Mouse (Mus musculus): ENCODE measurements at regions not wholly inside any gene's neighbourhood (a gene's known extent, or its start where the extent isn't known, plus 50 kb on each side); places are given as distances from the start of the nearest gene placed in this dataset.

GRCm38 (mm10) chr3:39390442-39390841 is 503.7 kb downstream of the Fat4 start:
- WGBS = 69% methylated on average over 9 of the region's 9 CpGs
- Histone ChIP-seq H3K9ac (replicated peaks; ENCODE audit: low read length) (no peak overlapping the region), H3K36me3 (replicated peaks; ENCODE audit: control insufficient read depth, insufficient read depth, low read depth, low read length) (no peaks in the 10 kb centered on the region), H3K9me3 (replicated peaks; ENCODE audit: control insufficient read depth, low read length) (no peaks in the 10 kb centered on the region), H3K4me2 (ENCODE audit: low read depth, low read length) (no peak overlapping the region), H3K27me3 (ENCODE audit: control insufficient read depth, insufficient read depth, low read length) (no peaks in the 10 kb centered on the region), H3K4me1 (ENCODE audit: control insufficient read depth, insufficient read depth, low read length) (no peaks in the 10 kb centered on the region), H3K4me3 (ENCODE audit: low read depth, low read length) (no peak overlapping the region), H3K27ac (replicated peaks; ENCODE audit: low read depth, low read length) (no peak overlapping the region)
- ATAC-seq (replicated peaks; ENCODE audit: insufficient number of reproducible peaks, low FRiP score, low TSS enrichment, low read depth) = no peak
- DNase-seq (ENCODE audit: low spot score) = no peak

GRCm38 (mm10) chr3:39392053-39392452 is 505.3 kb downstream of the Fat4 start:
- no peak overlapping the region for H3K4me2 ChIP-seq (ENCODE audit: low read depth, low read length)
- H3K4me3 ChIP-seq (ENCODE audit: low read depth, low read length) = no peak overlapping the region
- H3K9me3 ChIP-seq (replicated peaks; ENCODE audit: control insufficient read depth, low read length) = no peaks in the 10 kb centered on the region
- 70% methylated on average over 2 of the region's 2 CpGs for WGBS
- H3K27me3 ChIP-seq (ENCODE audit: control insufficient read depth, insufficient read depth, low read length) = no peaks in the 10 kb centered on the region
- no peaks in the 10 kb centered on the region for H3K4me1 ChIP-seq (ENCODE audit: control insufficient read depth, insufficient read depth, low read length)
- ATAC-seq (replicated peaks; ENCODE audit: insufficient number of reproducible peaks, low FRiP score, low TSS enrichment, low read depth) (no peak), DNase-seq (ENCODE audit: low spot score) (no peak)
- no peak overlapping the region for H3K27ac ChIP-seq (replicated peaks; ENCODE audit: low read depth, low read length)
- no peaks in the 10 kb centered on the region for H3K36me3 ChIP-seq (replicated peaks; ENCODE audit: control insufficient read depth, insufficient read depth, low read depth, low read length)
- no peak overlapping the region for H3K9ac ChIP-seq (replicated peaks; ENCODE audit: low read length)

- Histone ChIP-seq H3K9ac (replicated peaks; ENCODE audit: low read length) (no peak overlapping the region), H3K36me3 (replicated peaks; ENCODE audit: control insufficient read depth, insufficient read depth, low read depth, low read length) (no peaks in the 10 kb centered on the region), H3K27me3 (ENCODE audit: control insufficient read depth, insufficient read depth, low read length) (no peaks in the 10 kb centered on the region), H3K4me1 (ENCODE audit: control insufficient read depth, insufficient read depth, low read length) (no peaks in the 10 kb centered on the region), H3K9me3 (replicated peaks; ENCODE audit: control insufficient read depth, low read length) (no peaks in the 10 kb centered on the region), H3K27ac (replicated peaks; ENCODE audit: low read depth, low read length) (no peak overlapping the region), H3K4me3 (ENCODE audit: low read depth, low read length) (no peak overlapping the region), H3K4me2 (ENCODE audit: low read depth, low read length) (no peak overlapping the region)
- ATAC-seq (replicated peaks; ENCODE audit: insufficient number of reproducible peaks, low FRiP score, low TSS enrichment, low read depth) = no peak
- no peak for DNase-seq (ENCODE audit: low spot score)
Observed at GRCm38 (mm10) chr3:39396672-39397071, 509.9 kb downstream of the Fat4 start.

- Histone ChIP-seq H3K4me3 (ENCODE audit: low read depth, low read length) (no peak overlapping the region), H3K36me3 (replicated peaks; ENCODE audit: control insufficient read depth, insufficient read depth, low read depth, low read length) (no peaks in the 10 kb centered on the region), H3K27me3 (ENCODE audit: control insufficient read depth, insufficient read depth, low read length) (no peaks in the 10 kb centered on the region), H3K4me1 (ENCODE audit: control insufficient read depth, insufficient read depth, low read length) (no peaks in the 10 kb centered on the region), H3K9me3 (replicated peaks; ENCODE audit: control insufficient read depth, low read length) (no peaks in the 10 kb centered on the region), H3K27ac (replicated peaks; ENCODE audit: low read depth, low read length) (no peak overlapping the region), H3K9ac (replicated peaks; ENCODE audit: low read length) (no peak overlapping the region), H3K4me2 (ENCODE audit: low read depth, low read length) (no peak overlapping the region)
- DNase-seq (ENCODE audit: low spot score) (no peak), ATAC-seq (replicated peaks; ENCODE audit: insufficient number of reproducible peaks, low FRiP score, low TSS enrichment, low read depth) (no peak)
- 78% methylated on average over 3 of the region's 3 CpGs for WGBS
Observed at GRCm38 (mm10) chr3:39397255-39397654, 510.5 kb downstream of the Fat4 start.

GRCm38 (mm10) chr3:39397677-39398076 is 510.9 kb downstream of the Fat4 start:
- ATAC-seq (replicated peaks; ENCODE audit: insufficient number of reproducible peaks, low FRiP score, low TSS enrichment, low read depth) (no peak), DNase-seq (ENCODE audit: low spot score) (no peak)
- H3K9ac ChIP-seq (replicated peaks; ENCODE audit: low read length) = no peak overlapping the region
- H3K9me3 ChIP-seq (replicated peaks; ENCODE audit: control insufficient read depth, low read length) = no peaks in the 10 kb centered on the region
- H3K4me2 ChIP-seq (ENCODE audit: low read depth, low read length) = no peak overlapping the region
- no peak overlapping the region for H3K27ac ChIP-seq (replicated peaks; ENCODE audit: low read depth, low read length)
- no peak overlapping the region for H3K4me3 ChIP-seq (ENCODE audit: low read depth, low read length)
- no peaks in the 10 kb centered on the region for H3K4me1 ChIP-seq (ENCODE audit: control insufficient read depth, insufficient read depth, low read length)
- no peaks in the 10 kb centered on the region for H3K36me3 ChIP-seq (replicated peaks; ENCODE audit: control insufficient read depth, insufficient read depth, low read depth, low read length)
- WGBS = 97% methylated on average over 2 of the region's 2 CpGs
- no peaks in the 10 kb centered on the region for H3K27me3 ChIP-seq (ENCODE audit: control insufficient read depth, insufficient read depth, low read length)

- DNase-seq (ENCODE audit: low spot score) = no peak
Observed at GRCm38 (mm10) chr3:39424778-39425642, 538.3 kb downstream of the Fat4 start.

GRCm38 (mm10) chr3:39425643-39426016 is 538.9 kb downstream of the Fat4 start:
- Histone ChIP-seq H3K4me1 (ENCODE audit: control insufficient read depth, insufficient read depth, low read length) (no peaks in the 10 kb centered on the region), H3K9me3 (replicated peaks; ENCODE audit: control insufficient read depth, low read length) (no peaks in the 10 kb centered on the region), H3K27me3 (ENCODE audit: control insufficient read depth, insufficient read depth, low read length) (no peaks in the 10 kb centered on the region), H3K9ac (replicated peaks; ENCODE audit: low read length) (no peak overlapping the region), H3K4me3 (ENCODE audit: low read depth, low read length) (no peak overlapping the region), H3K4me2 (ENCODE audit: low read depth, low read length) (no peak overlapping the region), H3K36me3 (replicated peaks; ENCODE audit: control insufficient read depth, insufficient read depth, low read depth, low read length) (no peaks in the 10 kb centered on the region), H3K27ac (replicated peaks; ENCODE audit: low read depth, low read length) (no peak overlapping the region)
- DNase-seq (ENCODE audit: low spot score) = no peak
- WGBS = 82% methylated on average over 2 of the region's 2 CpGs
- ATAC-seq (replicated peaks; ENCODE audit: insufficient number of reproducible peaks, low FRiP score, low TSS enrichment, low read depth) = no peak

More at GRCm38 (mm10) chr3:39424778-39425642, 538.3 kb downstream of the Fat4 start:
- no peak overlapping the region for H3K27ac ChIP-seq (replicated peaks; ENCODE audit: low read depth, low read length)
- H3K27me3 ChIP-seq (ENCODE audit: control insufficient read depth, insufficient read depth, low read length) = no peaks in the 10 kb centered on the region
- H3K4me1 ChIP-seq (ENCODE audit: control insufficient read depth, insufficient read depth, low read length) = no peaks in the 10 kb centered on the region
- H3K4me3 ChIP-seq (ENCODE audit: low read depth, low read length) = no peak overlapping the region
- 84% methylated on average over 5 of the region's 5 CpGs for WGBS
- ATAC-seq (replicated peaks; ENCODE audit: insufficient number of reproducible peaks, low FRiP score, low TSS enrichment, low read depth) = no peak
- H3K9me3 ChIP-seq (replicated peaks; ENCODE audit: control insufficient read depth, low read length) = no peaks in the 10 kb centered on the region
- no peak overlapping the region for H3K4me2 ChIP-seq (ENCODE audit: low read depth, low read length)
- no peaks in the 10 kb centered on the region for H3K36me3 ChIP-seq (replicated peaks; ENCODE audit: control insufficient read depth, insufficient read depth, low read depth, low read length)
- no peak overlapping the region for H3K9ac ChIP-seq (replicated peaks; ENCODE audit: low read length)

- Histone ChIP-seq H3K4me1 (ENCODE audit: control insufficient read depth, insufficient read depth, low read length) (no peaks in the 10 kb centered on the region), H3K27ac (replicated peaks; ENCODE audit: low read depth, low read length) (no peak overlapping the region; the same call in 1 of the 2 replicates), H3K27me3 (ENCODE audit: control insufficient read depth, insufficient read depth, low read length) (no peaks in the 10 kb centered on the region), H3K9ac (replicated peaks; ENCODE audit: low read length) (no peak overlapping the region), H3K4me3 (ENCODE audit: low read depth, low read length) (no peak overlapping the region), H3K36me3 (replicated peaks; ENCODE audit: control insufficient read depth, insufficient read depth, low read depth, low read length) (no peaks in the 10 kb centered on the region), H3K9me3 (replicated peaks; ENCODE audit: control insufficient read depth, low read length) (no peaks in the 10 kb centered on the region), H3K4me2 (ENCODE audit: low read depth, low read length) (no peak overlapping the region)
- WGBS = 64% methylated on average over 10 of the region's 10 CpGs
- peak; percentile 14; the same call in 1 of the 2 replicates for ATAC-seq (replicated peaks; ENCODE audit: insufficient number of reproducible peaks, low FRiP score, low TSS enrichment, low read depth)
- peak; percentile 64 for DNase-seq (ENCODE audit: low spot score)
Observed at GRCm38 (mm10) chr3:39443328-39443727, 556.6 kb downstream of the Fat4 start.
